Mouse (Mus musculus): ENCODE measurements around the gene Ccdc84.
"Not testable (repeated sequence)": the region's sequence is repeated elsewhere in the genome, so short reads cannot be mapped to it uniquely, and the experiment has no call there.

Gene Ccdc84

DNA sequence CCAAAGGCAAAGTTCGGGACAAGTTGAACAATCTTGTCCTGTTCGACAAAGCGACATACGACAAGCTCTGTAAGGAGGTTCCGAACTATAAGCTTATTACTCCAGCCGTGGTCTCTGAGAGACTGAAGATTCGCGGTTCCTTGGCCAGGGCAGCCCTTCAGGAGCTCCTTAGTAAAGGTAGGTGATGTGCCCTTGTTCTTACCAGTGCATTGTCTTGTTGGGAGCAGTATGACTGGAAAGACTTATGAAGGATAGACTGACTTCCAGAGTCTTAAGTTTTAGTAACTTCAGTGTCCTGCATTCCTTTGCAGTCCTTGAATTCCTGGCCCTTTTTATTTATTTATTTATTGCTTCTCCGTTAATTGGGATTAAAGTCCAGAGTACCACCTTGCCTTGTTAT, 9.7 kb downstream of the Ccdc84 start:
- DNase-seq (ENCODE audit: low read depth in 2 of 2, low spot score in 2 of 2), result not testable (repeated sequence)

DNA sequence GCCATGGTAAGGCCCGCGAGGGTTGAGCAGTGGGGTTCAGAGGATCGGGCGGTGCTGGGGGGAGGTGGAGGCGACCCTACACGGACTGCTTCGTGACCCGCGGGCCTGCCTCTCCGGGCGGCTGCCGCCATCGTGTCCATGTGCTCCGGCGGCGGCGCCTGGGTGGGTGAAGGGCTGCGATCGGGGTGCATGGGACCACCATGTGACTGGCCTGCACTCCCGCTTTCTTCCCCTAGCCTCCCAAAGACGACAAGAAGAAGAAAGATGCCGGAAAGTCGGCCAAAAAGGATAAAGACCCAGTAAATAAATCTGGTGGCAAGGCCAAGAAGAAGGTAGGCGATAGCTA, 10.6 kb downstream of the Ccdc84 start:
- no peak for DNase-seq (ENCODE audit: low read depth in 2 of 2, low spot score in 2 of 2)

DNA sequence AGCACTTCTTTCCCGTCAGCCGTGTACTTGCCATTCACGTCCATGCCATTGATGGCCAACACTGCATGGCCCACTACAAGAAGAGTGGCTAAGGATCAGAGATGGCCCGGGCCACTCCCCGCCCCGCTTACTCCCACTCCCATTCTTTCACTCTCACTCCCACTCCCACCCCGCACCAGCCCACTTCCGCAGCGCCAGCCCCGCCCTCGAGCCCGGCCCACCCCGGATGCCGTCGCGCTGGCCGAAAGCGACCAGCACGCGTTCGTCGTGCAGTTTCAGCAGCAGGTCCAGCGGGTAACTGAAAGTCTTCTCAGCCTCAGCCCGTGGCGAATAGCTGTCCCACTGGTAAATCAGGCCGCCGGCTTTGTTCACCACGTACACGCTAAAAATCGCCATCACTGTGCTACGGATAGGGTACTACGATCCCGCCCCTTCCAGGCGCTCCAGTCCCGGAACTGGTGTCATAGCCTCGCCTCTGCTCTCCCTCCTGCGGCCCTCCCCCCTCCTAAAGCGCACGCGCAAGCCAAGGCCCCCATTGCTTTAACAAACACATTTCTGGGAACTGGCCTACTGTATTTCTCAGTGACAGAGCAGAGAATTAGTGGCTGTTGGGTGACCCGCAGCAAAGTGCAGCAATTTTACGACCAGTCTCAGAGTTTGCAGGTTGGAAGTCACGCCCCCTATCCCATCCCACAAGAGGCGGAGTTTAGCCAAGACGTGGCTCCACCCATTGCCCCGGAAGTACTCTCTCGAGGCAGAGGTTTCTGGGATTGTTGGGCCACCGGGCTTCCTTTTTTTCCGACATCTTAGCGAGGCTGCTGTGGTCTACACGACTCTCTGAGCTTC, 11.2 kb downstream of the Ccdc84 start, which contains the start of the genes Rps25 and Trappc4:
Rps25 (plus strand) TSS at position 234 of the 846 bp plus-strand sequence.
Trappc4 (minus strand) TSS at position 695 of the 846 bp plus-strand sequence.
- DNase-seq (ENCODE audit: low read depth in 2 of 2, low spot score in 2 of 2), result peak; percentile 86 to 90

DNA sequence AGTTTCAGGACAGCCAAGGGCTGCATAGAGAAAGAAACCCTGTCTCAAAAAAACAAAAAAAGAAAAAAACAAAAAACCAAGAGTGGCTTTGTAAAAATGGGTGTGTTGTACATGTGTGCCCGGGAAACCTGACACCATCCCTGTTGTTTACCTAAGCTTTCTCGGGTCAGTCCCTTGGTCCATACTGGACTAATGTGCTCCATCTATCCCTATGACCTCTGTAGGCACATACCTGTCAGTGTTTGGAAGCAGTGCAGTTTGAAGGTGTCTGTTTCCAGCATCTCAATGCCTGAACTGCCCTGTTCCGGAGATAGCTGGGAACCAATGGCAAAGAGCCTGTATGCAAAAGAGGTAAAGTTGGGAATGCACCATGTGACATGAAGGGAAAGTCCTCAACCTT, 13.4 kb downstream of the Ccdc84 start:
- no peak for DNase-seq (ENCODE audit: low read depth in 2 of 2, low spot score in 2 of 2)

DNA sequence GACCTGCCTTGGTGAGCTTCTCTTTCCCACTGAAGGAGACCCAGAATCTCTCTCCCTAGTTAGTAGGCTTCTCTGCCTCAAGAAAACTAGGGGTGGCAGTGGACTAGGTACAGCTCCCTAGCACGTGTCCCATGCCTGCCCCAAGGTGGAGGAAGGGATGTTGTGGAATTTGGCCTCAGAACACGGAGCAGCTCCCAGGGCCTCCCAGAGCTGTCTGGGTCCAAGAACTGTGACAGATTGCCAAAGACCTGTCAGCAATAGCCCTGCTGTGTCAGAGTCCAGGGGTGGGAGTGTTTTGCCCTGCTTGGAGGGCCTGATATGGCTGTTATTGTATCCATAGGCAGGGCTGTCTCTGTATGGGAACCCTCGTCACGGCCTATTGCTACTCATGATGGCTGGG, 17.3 kb downstream of the Ccdc84 start:
- no peak for DNase-seq (ENCODE audit: low read depth in 2 of 2, low spot score in 2 of 2)

DNA sequence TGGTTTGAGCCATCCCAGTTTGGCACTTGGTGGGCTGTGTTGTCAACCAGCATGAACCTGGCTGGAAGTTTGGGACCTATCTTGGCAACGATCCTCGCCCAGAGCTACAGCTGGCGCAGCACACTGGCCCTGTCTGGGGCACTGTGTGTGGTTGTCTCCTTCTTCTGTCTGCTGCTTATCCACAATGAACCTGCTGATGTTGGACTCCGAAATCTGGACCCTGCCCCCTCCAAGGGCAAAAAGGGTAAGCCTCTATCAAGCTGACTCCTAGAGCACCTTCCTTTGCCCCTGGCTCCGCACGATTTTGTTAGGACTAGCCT, 18.6 kb downstream of the Ccdc84 start:
- DNase-seq (ENCODE audit: low read depth in 2 of 2, low spot score in 2 of 2), result no peak

DNA sequence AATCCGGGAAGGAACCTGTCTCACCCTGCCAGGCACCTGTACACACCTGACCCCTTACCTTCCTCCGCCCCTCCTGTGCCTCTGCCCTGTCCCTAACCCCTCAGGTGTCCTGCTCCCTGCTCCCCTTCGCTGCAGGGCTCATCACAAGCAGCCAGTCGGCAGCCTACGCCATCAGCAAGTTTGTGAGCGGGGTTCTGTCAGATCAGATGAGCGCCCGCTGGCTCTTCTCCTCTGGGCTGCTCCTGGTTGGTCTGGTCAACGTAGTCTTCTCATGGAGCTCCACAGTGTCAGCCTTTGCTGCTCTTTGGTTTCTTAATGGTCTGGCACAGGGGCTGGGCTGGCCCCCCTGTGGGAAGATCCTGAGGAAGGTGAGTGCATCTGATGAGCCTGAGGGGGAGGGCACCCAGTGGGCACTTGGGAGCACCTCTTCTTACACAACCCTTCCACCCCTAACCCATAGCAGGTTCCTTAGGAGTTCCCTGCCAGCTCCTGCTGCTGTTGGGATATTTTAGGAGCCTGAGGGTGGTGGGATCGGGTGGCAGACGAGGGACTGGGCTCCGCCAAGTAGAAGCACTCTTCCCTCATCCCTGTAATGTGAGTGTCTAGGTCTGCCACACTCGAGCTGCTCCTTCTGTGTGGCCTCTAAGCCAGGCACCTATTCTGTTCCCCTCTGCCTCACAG, 19.1 kb downstream of the Ccdc84 start:
- DNase-seq (ENCODE audit: low read depth in 2 of 2, low spot score in 2 of 2), result no peak

DNA sequence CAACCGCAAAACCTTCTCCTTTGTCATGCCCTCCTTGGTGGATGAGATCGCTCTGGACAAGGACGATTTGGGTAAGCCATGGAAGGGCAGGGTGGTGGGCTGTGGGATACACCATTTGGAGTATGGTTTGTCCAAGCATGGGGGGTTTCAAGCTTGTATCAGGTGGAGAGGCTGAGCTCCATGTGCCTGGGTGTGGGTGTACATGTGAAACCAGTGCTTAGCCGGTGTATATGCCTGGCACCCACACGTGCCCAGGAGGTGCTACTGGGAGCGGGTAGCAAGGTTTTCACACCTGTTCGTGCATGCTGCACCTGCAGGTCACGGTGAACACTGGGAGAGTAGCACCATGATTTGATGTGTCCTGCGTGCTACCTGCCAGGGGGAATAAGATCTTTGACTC, 19.8 kb downstream of the Ccdc84 start:
- DNase-seq (ENCODE audit: low read depth in 2 of 2, low spot score in 2 of 2), result no peak

DNA sequence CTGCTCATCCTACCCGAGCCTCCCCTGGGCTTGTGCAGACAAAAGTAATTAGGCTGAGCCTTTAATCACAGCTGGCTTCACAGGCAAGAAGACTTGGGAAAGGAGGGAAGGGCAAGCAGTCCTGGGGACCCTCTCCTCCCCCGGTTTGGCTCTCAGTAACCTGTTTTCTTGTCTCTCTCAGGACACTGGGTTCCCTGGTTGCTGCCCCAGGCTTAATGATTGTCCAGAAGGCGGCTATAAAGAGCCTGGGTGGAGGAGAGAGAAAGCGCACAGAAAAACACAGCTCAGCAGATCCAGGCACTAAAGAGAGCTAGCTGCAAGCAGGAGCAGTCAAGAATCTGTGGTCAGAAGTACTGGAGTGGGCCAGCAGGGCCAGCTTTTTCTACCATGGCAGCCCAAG, 20.3 kb downstream of the Ccdc84 start:
- no peak for DNase-seq (ENCODE audit: low read depth in 2 of 2, low spot score in 2 of 2)

DNA sequence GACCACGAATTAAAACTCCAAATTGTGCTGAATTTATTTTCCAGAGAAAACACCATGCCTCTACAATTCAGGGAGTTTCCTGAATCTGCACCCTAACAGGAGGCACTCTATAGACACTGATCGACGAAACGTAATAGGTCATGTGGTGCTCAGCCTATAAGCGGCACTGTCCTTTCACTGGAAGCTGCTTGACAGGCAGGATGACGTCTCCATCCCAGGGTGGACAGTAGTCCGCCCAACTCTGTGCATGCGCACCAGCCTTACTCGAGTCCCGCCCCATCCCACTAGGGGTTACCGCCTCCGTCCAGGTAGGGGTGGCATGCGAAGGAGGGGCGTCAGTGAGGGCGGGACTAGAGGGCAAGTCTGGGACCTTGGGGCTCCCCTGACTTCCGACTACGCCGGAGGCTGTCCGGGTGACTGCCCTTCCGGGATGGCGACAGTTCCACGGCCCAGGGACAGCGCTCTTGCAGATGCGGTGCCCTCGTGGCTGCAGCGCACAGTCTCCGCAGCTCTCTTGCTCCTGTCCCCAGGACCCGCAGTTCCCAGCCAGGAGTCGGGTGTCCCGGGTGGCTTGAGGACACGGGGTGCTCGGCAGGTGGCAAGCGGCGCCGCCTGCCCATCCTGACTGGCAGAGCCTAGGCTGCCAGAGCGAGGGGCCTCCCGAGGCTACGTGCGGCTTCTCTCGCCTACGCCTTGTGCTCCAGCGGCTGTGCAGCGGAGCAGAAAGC, 21.5 kb downstream of the Ccdc84 start, which contains the start of gene Slc37a4:
Slc37a4 (plus strand) TSS at position 169 of the 728 bp plus-strand sequence.
- peak; percentile 86 for DNase-seq (ENCODE audit: low read depth in 2 of 2, low spot score in 2 of 2)

DNA sequence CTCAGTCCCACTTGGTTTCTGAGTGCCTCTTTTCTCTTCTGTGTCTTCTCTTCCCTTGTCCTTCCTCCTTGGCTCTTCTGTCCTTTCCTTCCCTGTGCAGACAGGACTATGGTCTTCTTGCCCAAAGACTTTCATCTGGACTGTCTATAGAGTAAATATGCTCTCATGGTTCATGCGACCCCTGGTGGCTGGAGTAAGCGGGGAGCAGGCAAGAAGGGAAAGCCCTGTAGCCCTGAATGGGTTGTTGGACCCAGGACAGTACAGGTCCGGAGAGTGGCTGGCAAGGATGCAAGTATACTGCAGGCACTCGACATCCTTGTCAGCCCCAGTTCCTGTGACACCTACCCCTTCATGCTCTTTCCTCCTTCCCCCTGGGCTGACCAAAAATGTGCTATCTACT, 26.9 kb downstream of the Ccdc84 start:
- peak; percentile 48 to 63 for DNase-seq (ENCODE audit: low read depth in 2 of 2, low spot score in 2 of 2)

DNA sequence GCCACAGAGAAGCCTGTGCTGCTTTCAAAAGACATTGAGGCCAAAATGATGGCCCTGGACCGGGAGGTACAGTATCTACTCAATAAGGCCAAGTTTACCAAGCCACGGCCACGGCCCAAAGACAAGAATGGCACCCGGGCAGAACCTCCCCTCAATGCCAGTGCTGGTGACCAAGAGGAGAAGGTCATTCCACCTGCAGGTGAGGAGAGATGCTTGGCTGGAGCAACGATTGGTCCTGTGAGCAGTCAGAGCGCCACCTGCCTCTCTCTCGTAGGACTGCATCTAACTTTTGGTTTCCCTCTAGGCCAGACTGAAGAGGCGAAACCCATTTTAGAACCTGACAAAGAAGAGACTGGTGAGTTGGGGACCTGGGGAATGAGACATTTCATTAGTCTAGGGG, 29.1 kb downstream of the Ccdc84 start:
- peak; percentile 21 to 58 for DNase-seq (ENCODE audit: low read depth in 2 of 2, low spot score in 2 of 2)

DNA sequence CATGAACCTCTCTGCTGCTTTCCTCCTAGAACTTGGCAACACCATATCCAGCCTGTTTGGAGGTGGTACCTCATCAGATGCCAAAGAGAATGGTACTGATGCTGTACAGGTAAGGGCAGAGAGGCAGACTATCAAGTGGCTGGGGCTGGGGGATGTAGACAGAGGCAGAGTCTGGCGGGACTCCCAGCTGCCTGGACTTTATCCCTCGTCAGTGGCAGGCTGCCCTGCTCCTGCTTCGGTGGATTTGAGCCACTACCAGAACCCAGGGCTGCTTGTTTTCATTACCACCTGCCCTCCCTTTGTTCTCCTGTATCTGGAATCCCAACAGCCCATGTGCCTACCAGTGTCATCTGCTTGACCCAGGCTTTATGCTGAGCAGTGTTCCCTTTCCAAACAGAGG, 31.1 kb downstream of the Ccdc84 start:
- DNase-seq (ENCODE audit: low read depth in 2 of 2, low spot score in 2 of 2), result no peak

DNA sequence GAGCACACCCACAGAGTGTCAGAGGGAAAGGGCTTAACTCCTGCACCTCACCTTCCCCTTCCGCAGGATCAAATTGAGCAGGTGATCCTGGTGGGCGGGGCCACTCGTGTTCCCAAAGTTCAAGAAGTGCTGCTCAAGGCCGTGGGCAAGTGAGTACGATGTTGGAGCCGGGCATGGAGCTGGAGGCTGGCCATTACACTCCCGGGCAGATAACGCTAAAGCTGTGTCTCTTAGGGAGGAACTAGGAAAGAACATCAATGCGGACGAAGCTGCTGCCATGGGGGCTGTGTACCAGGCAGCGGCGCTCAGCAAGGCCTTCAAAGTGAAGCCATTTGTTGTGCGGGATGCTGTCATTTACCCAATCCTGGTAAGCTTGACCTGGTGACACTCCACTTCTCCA, 33.8 kb downstream of the Ccdc84 start:
- DNase-seq (ENCODE audit: low read depth in 2 of 2, low spot score in 2 of 2), result no peak

DNA sequence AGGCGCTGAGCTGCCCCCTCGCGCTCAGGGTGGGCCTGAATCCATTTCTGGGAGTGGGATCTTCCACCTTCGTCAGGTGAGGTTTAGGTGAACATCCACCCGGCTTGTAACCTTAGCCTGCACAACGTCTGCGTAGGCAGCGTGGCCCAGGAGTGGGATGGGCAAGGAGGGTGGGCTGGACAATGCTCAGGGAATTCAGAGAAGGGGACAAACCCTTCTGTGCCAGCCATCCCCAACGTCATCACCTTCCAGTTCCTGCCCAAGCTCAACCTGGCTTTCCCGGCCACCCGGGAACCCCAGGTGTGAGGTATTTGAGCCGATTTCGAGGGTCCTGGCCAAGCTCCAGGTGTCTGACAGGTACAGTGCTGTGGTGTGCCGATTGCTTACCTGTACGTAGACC, 38.5 kb downstream of the Ccdc84 start:
- no peak for DNase-seq (ENCODE audit: low read depth in 2 of 2, low spot score in 2 of 2)

DNA sequence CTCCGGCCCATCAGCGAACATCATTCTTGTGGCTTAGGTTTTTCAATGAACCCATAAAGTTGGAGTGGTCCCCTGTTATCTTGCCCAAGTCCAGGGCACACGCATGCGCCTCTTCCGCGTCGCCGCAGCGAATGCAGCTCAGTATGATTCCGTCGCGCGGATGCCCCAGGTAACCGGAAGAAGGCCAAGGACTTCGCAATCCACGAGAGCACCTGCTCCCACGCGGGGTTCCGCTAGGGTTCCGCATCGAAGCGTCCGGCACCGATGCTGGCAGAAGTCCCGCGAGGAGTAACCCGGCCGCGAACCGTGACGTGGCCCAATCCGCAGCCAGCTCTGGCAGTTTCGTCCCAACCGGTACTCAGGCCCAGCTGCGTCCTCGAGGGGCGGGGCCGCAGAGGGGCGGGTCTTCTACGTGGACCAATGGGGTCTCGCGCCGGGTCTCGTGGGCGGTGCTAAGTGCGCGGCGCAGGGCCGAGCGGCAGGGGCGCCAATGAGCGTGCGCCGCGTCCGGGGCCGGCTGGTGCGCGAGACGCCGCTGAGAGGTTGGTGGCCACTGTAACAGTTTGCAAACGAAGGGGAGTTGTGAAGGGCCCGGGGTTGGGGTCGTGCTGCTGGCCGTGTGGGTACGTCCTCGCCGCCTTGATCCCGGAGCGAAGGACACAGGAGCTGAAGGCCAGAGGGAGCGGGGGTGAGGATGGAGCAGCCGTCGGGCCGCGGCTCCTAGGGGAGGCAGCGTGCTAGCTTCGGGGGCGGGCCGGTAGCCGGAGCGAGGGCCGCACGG, 39.1 kb downstream of the Ccdc84 start, which contains the start of gene Hyou1:
Hyou1 (plus strand) TSS at position 437 of the 781 bp plus-strand sequence.
- peak; percentile 99 to 100 for DNase-seq (ENCODE audit: low read depth in 2 of 2, low spot score in 2 of 2)

DNA sequence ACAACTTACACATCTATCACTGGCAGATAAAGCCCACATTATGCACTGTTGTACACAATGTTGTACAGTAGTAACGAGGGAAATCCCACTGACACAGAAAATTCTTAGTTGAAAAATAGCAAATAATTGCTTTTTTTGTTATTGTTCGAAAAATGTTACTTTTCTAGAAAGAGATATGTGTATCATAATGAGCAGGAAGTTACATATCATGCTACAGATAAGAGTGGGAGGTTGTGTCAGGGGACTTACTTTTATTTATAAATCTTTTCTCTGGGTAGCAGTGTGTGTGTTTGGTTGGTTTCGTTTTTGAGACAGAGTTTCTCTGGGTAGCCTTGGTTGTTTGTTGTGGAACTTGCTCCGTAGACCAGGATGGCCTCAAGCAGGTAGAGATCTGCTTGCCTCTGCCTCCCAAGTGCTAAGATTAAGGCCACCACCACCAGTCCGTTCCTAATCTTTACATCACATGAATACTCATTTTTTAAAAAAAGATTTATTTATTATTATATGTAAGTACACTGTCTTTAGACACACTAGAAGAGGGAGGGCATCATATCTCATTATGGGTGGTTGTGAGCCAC, 40.1 kb downstream of the Ccdc84 start:
- no peak for DNase-seq (ENCODE audit: low read depth in 2 of 2, low spot score in 2 of 2)

DNA sequence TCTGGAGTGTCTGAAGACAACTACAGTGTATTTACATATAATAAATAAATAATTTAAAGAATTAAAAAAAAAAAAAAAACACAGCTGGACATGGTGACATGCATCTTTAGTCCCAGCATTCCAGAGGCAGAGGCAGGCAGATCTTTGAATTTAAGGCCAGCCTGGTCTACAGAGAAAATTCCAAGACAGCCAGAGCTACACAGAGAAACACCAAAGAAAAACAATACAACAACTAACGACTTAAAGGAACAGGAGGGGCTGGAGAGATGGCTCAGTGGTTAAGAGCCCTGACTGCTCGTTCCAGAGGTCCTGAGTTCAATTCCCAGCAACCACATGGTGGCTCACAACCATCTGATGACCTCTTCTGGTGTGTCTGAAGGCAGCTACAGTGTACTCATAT, 41.0 kb downstream of the Ccdc84 start:
- DNase-seq (ENCODE audit: low read depth in 2 of 2, low spot score in 2 of 2), result not testable (repeated sequence)

DNA sequence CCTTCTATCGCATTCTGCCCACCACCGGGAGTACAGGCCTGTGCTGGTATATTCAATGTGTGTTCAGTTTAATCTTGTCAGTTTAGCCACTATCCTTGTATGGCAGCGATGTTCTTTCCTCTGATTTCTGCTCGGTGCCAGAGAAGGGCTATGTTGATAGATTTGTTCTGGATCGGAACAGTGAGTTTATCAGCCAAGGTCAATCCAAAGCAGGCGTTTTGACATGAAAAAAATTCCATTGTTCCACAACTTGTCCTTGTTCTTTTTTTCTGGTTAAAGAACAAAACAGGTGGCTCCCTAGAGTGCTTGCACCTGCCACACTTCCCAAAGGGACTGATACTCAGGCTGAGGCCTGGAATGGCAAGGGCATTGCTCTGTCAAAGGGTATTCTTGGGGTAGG, 42.2 kb downstream of the Ccdc84 start:
- no peak for DNase-seq (ENCODE audit: low read depth in 2 of 2, low spot score in 2 of 2)

DNA sequence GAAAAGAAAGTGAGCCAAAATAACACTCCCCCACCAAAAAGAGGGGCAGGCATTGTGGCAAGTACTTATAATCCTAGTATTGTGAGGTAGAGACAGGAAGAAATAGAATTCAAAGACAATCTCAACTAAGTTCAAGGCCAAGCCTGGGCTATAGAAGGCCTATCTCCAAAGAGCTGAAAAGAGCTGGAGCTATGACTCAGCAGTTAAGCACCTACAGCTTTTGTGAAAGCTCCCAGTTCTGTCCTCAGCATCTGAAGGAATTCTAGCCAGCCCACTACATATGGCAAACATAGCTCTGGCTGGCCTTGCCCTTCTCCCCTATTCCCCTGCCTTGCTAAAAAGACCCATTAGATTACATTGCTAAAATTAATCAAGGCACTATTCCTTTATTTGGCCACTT, 45.0 kb downstream of the Ccdc84 start:
- no peak for DNase-seq (ENCODE audit: low read depth in 2 of 2, low spot score in 2 of 2)

DNA sequence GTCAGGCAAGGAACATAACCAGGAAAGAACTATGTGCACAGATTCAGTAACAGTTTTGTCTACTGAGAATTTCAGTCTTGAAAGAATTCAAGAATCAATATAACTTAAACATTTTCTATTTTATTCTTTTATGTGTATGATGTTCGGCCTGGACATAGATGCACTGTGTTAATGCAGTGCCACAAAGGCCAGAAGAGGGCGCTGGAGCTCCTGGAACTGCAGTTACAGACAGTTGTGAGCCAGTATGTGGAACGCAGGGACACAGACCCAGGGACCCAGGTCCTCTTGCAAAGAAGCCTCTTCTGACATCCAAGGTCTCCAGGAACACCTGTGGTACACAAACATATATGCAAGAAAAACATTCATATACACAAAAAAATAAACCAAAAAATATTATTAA, 53.9 kb downstream of the Ccdc84 start:
- DNase-seq (ENCODE audit: low read depth in 2 of 2, low spot score in 2 of 2), result peak; percentile 17 to 47

All from CD8-positive naive resting alpha-beta T cell, adult 2 months (primary cell).